Mouse (Mus musculus): ENCODE results near the gene H2afv. TPM values are rescaled to one million over a fixed set of nuclear protein-coding genes. Genes with fewer than 3 reads are reported as not detected.
A peak's percentile ranks its signal among the peaks of the same experiment; 100 is the strongest.

H2afv gene
- 746 and 786 TPM in 2 replicates for polyA plus RNA-seq (2016; fragmentation: Nextera tagmentation; extraction: Ambion mirVana)

DNA sequence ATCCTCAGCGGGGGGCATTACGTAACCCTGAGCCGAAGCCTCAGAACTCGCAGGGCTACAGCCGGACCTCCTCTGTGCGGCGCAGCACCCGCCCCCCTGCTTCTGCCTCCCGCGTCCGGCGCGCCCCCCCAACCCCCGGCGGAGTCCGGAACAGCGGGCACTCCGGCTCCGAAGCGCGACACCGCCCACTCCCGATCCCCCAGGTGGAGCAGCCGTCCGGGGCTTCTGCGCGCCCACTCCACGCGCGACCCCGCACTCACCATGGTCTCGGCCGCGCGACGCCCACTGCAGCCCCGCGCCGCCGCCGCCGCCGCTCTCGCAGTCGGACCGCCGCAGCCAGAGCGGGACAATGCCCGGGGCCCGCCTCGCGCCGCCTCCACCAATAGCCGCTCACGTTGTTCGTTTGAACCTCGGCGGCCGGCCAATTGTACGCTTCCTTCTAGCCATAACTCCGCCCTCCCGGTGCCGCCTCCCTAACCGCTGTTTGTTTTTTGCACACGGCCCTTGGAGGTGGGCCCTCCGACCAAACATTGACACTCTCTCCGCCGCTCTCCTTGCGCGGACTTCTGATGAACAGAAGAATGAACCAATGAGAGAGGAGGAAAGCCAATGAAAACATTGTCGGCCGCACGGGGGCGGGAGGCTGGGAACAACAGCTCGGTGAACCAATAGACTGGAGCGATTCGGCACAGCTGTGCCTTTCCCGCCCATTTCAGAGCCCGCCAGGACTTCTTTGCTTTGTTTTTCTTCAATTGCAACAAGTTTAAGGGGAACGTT, at the start of gene H2afv:
H2afv (minus strand) TSS at position 367 of the 777 bp plus-strand sequence.
- H3K27ac ChIP-seq (replicated peaks), result peak within 1 kb of the TSS; percentile 93
- H3K4me3 ChIP-seq, result peak within 1 kb of the TSS; percentile 71
- peaks cover 10% of the 10 kb centered on the region for H3K4me1 ChIP-seq
- under 1% methylated on average over 80 of the region's 80 CpGs for WGBS
- H3K27me3 ChIP-seq (replicated peaks; ENCODE audit: low read depth, poor library complexity, severe bottlenecking), result no peaks in the 10 kb centered on the region
- peaks cover 25% of the 10 kb centered on the region for H3K36me3 ChIP-seq (replicated peaks)
- peaks cover 3% of the 10 kb centered on the region; the same call in 1 of the 2 replicates for H3K9me3 ChIP-seq
- DNase-seq (ENCODE audit: low spot score), result peak; percentile 99

DNA sequence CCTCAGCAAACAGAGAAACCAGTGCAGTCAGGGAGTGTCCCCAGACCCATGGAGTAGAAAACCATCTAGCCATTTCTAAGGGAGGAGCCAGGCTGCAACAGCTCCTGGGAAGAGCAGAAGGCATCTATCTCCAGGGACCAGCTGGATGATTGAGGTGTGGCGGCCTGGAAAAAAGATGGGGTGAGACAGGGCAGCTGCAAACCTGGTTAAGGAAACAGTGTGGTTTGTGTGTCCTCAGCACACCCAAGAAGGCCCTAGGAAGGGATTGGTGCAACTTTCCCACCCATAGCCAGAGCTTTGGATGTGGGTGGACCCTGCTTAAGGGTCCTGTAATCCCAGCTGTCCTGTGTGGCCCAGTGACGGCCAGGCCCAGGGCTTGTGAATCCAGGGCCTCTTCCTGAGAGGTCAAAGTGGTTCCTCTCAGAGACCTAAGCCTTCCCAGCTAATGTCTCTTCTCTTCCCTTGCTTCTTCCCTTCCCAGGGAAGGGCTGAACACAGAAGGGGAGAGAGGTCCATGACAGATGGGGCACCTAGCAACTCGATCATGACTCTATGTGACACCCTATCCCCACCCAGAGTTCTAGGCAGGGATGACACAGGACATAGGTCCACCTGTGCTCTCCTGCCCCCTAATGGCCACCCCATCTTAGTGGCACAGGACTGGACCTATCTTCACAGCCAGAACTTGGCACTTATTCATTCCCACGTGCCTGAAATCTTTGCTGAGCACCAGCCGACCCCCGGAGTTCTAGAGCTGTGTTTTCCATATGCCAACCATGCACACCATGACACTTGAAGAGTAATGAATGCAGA, 45.7 kb upstream of the H2afv start:
- H3K4me3 ChIP-seq, result no peak overlapping the region
- H3K27ac ChIP-seq (replicated peaks), result no peak overlapping the region
- WGBS, result 63% methylated on average over 6 of the region's 6 CpGs
- peaks cover 5% of the 10 kb centered on the region; the same call in 1 of the 2 replicates for H3K4me1 ChIP-seq
- no peaks in the 10 kb centered on the region for H3K36me3 ChIP-seq (replicated peaks)
- peak; percentile 21 for DNase-seq (ENCODE audit: low spot score)
- H3K9me3 ChIP-seq, result no peaks in the 10 kb centered on the region
- no peaks in the 10 kb centered on the region for H3K27me3 ChIP-seq (replicated peaks; ENCODE audit: low read depth, poor library complexity, severe bottlenecking)

DNA sequence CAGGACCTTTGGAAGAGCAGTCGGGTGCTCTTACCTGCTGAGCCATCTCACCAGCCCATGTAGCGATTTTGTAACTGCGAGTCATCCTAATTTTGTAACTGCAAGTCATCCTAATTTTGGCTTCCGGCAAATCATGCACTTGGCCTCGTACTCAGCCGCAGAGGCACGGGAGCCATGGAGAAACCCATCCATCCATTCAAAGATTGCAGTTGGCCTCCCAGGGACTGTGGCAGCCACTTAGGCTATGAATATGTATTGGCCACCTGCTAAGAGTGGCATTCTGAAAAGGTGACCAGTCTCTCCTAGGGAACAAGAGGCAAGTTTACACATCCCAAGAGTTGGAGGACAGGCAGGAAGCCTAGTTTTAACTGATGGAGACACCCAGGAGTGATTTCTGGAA, 45.0 kb upstream of the H2afv start:
- no peak for DNase-seq (ENCODE audit: low spot score)
- WGBS, result 91% methylated on average over 7 of the region's 7 CpGs

DNA sequence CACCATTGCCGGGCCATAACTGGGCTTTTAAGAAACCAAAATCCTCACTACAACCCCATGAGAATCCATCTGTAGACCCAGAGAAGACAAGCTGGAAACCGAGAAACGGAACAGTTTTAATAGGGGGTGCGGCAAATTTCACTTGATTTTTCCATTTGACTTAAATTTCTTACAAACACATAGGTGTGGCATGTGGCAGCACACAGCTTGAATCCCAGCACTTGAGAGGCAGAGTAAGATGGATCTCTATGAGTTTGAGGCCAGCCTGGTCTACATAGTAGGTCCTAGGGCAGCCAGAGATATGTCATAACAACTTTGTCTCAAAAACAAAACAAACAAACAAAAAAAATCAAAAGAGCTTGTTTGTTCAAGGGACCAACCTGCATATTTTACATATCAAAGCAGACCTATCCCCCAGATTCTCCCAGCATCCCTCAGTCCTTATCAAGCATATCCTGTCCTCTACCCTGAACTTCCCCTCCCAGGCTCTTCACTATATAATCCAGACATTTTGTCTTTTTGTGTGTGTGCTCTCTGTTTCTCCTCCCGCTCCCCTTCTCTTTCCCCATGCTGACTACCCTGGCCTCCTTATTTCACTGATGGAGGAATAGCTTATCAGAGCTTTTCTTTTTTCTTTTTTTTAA, 43.9 kb upstream of the H2afv start:
- Histone ChIP-seq H3K27ac (replicated peaks) (no peak overlapping the region), H3K27me3 (replicated peaks; ENCODE audit: low read depth, poor library complexity, severe bottlenecking) (no peaks in the 10 kb centered on the region), H3K36me3 (replicated peaks) (no peaks in the 10 kb centered on the region), H3K4me1 (peaks cover 11% of the 10 kb centered on the region), H3K4me3 (no peak overlapping the region), H3K9me3 (no peaks in the 10 kb centered on the region)
- no peak for DNase-seq (ENCODE audit: low spot score)
- WGBS, result 94% methylated on average over 5 of the region's 5 CpGs

More for the DNA sequence above, 45.0 kb upstream of the H2afv start:
- H3K9me3 ChIP-seq, result no peaks in the 10 kb centered on the region
- H3K27ac ChIP-seq (replicated peaks), result no peak overlapping the region
- H3K4me3 ChIP-seq, result no peak overlapping the region
- no peaks in the 10 kb centered on the region for H3K27me3 ChIP-seq (replicated peaks; ENCODE audit: low read depth, poor library complexity, severe bottlenecking)
- H3K36me3 ChIP-seq (replicated peaks), result no peaks in the 10 kb centered on the region
- peaks cover 11% of the 10 kb centered on the region for H3K4me1 ChIP-seq

DNA sequence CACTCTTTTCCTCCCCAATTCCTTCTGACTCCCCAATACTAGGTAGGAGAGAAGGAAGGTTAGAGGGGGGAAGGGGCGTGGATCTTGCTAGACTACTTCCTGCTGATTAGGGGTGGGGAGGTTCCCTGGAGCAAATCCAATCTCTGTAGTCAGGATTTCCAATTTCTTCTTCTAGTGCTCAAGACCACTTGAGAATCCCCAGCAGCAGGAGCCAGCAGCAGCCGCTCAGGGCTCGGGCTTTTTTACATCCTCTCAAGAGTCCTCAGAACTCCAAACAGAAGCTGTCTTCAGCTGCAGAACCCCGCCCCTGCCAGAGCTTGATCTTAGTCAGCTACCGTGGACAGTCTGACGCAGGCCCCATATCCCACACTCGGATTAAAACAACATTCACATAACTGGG, 43.3 kb upstream of the H2afv start:
- Histone ChIP-seq H3K27me3 (replicated peaks; ENCODE audit: low read depth, poor library complexity, severe bottlenecking) (no peaks in the 10 kb centered on the region), H3K9me3 (no peaks in the 10 kb centered on the region), H3K4me1 (peaks cover 11% of the 10 kb centered on the region), H3K27ac (replicated peaks) (no peak overlapping the region), H3K36me3 (replicated peaks) (no peaks in the 10 kb centered on the region), H3K4me3 (no peak overlapping the region)
- 55% methylated on average over 7 of the region's 7 CpGs for WGBS
- no peak for DNase-seq (ENCODE audit: low spot score)

DNA sequence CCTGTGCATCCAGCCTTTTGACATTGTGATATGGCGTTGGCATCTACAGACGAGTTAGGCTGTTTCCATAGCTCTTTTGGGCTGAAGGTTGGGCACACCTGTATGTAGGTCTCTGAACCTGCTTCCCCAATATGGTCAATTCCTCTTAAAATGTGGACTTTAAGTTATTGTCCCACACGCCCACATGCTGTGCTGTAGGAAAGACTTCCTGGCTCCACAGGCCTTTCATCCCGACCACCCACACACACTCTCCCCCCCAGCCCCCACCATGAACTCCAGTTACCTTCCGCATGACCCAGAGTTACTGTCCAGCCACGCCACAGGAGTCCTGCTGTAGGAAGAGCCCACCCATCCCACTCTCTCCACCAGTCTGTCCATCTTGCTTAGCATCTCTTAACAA, 42.7 kb upstream of the H2afv start:
- peaks cover 11% of the 10 kb centered on the region for H3K4me1 ChIP-seq
- H3K9me3 ChIP-seq, result no peaks in the 10 kb centered on the region
- H3K27ac ChIP-seq (replicated peaks), result no peak overlapping the region
- WGBS, result 70% methylated on average over 6 of the region's 6 CpGs
- no peak overlapping the region for H3K4me3 ChIP-seq
- H3K27me3 ChIP-seq (replicated peaks; ENCODE audit: low read depth, poor library complexity, severe bottlenecking), result no peaks in the 10 kb centered on the region
- H3K36me3 ChIP-seq (replicated peaks), result no peaks in the 10 kb centered on the region
- no peak for DNase-seq (ENCODE audit: low spot score)

DNA sequence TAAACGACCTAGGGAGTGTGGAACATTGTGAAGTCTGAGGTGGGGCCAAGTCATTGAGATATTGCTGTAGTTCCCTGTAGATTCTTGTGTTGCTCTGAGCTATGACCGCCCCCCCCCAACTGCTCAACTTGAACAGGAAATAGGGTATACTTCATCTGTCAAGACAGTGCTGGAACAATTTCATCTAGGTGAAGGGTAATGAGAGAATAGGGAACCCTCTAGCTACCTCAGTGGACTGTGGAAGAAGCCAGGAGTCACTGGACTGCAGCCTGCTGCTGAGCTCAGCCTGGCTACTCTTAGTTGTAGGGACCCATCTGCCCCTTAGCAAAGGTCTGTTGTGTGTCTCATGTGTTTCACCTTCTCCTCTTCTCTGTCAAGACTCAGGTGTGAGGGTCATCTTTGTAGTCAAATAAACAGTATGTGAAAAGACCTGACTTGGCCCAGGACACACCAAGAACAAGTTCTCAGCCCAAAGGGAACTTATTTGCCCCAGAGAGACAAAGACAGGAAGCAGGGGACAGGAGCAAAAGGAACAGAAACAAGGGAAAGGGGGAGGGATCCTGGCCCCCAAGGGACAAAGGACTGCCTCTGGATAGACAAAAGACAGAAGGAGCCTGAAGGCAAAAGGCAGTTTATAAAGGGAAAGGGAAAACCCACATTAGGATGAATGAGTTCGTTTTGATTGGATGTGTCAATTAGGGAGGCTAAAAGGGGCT, 40.2 kb upstream of the H2afv start:
- H3K4me3 ChIP-seq, result no peak overlapping the region
- no peak for DNase-seq (ENCODE audit: low spot score)
- H3K36me3 ChIP-seq (replicated peaks), result no peaks in the 10 kb centered on the region
- H3K27me3 ChIP-seq (replicated peaks; ENCODE audit: low read depth, poor library complexity, severe bottlenecking), result no peaks in the 10 kb centered on the region
- WGBS, result 56% methylated on average over 3 of the region's 3 CpGs
- peaks cover 11% of the 10 kb centered on the region for H3K4me1 ChIP-seq
- no peaks in the 10 kb centered on the region for H3K9me3 ChIP-seq
- no peak overlapping the region for H3K27ac ChIP-seq (replicated peaks)

DNA sequence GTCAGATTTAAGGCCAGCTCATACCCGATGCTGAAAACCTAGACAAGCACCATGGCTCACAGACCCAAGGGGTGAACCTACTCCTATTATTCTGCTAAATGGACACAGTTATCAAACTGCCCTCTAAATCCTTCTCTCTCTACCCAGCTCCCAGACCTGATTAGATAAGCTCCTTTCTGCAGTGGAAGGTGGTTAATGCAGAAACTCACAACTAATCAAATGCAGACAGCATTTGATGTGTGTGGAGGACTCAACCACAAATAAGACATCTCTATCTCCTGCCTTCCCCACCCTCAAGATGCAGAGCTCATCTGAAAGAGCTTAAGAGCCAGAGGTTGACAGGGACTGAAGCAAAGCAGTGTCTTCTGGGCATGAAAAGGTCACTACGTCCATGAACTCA, 38.9 kb upstream of the H2afv start:
- H3K27me3 ChIP-seq (replicated peaks; ENCODE audit: low read depth, poor library complexity, severe bottlenecking), result no peaks in the 10 kb centered on the region
- no peaks in the 10 kb centered on the region for H3K36me3 ChIP-seq (replicated peaks)
- no peak overlapping the region for H3K4me3 ChIP-seq
- WGBS, result 85% methylated on average over 2 of the region's 2 CpGs
- peaks cover 11% of the 10 kb centered on the region for H3K4me1 ChIP-seq
- no peaks in the 10 kb centered on the region for H3K9me3 ChIP-seq
- H3K27ac ChIP-seq (replicated peaks), result no peak overlapping the region
- DNase-seq (ENCODE audit: low spot score), result no peak

DNA sequence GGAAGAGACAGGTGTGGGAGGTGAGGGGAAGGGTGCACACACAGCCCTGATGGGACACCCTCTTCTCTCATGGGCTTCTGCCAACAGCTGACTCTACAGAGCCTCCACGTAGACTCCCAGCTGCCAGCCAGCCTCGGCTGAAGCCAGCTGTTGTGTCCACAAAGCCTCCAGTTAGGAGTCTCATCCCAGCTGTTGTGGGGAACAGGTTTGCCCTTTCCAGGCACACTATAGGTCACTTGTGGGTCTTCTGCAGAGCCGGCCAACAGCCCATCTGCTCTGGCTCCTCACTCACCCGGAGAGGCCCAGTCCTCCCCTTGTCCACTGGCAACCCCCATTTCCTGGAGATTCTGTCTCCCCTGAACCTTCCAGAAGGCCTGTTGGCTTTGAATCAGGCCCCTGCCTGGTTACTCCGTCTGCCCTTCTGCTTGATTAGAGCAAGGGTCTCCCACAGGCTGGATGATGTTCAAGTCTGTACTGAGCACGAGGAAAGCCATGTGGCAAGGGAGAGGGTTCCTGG, 37.5 kb upstream of the H2afv start:
- 78% methylated on average over 6 of the region's 6 CpGs for WGBS
- Histone ChIP-seq H3K4me3 (no peak overlapping the region), H3K36me3 (replicated peaks) (no peaks in the 10 kb centered on the region), H3K27ac (replicated peaks) (no peak overlapping the region), H3K4me1 (peaks cover 14% of the 10 kb centered on the region), H3K27me3 (replicated peaks; ENCODE audit: low read depth, poor library complexity, severe bottlenecking) (no peaks in the 10 kb centered on the region), H3K9me3 (no peaks in the 10 kb centered on the region)
- DNase-seq (ENCODE audit: low spot score), result no peak

DNA sequence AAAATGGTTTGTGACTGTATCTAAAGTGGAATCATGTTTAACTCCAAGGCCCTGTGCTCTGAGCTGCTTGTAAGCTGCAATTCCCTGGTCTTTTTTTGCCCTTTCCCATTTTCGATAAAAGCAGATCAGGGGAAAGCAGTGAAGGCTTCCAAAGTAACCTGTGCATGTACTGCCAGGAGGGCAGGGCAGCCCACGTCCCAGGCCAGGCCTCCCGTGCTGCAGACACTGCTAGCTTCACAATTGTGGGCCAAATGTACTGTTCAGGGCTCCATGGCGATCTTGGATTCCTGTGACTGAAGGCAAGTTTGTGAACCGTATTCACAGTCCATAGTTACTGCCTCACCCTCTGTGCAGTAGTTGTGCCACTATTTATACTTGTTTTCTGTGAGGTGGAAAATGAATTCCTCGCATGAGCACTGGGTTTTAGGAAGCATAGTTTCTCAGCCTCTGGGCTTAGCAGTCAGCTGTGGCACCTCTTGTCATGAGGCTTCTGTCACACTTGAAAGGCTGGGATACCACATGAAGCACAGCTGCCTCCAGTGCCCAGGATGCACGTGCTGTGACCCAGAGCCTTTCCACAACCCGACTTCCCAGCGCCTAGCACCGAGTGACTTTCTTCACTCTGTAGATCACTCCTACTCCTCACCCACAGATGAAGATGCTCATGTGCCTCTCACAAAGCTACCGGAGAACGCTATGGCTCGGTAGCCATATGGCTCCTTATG, 36.6 kb upstream of the H2afv start:
- H3K36me3 ChIP-seq (replicated peaks), result no peaks in the 10 kb centered on the region
- no peak for DNase-seq (ENCODE audit: low spot score)
- no peak overlapping the region for H3K4me3 ChIP-seq
- no peak overlapping the region for H3K27ac ChIP-seq (replicated peaks)
- no peaks in the 10 kb centered on the region for H3K9me3 ChIP-seq
- no peaks in the 10 kb centered on the region for H3K27me3 ChIP-seq (replicated peaks; ENCODE audit: low read depth, poor library complexity, severe bottlenecking)
- WGBS, result 82% methylated on average over 13 of the region's 13 CpGs
- peaks cover 14% of the 10 kb centered on the region for H3K4me1 ChIP-seq

DNA sequence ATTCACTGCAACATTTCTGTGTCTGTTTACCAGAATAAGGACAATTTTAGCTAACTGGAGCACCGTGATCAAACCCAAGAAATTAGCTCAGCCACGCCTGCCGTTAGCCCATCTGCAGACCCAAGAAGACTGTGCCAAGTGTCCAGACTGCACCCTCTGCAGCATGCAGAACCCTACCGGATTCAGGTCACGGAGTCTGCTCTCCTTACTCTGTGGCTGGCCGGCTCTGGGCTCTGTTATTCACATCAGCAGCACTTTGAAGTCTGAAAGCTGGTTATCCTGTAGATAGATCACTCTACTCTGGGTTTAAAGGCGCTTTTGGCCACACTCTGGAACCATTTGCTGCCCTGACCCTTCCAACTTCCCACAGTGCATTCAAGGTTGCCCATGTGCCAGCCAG, 35.9 kb upstream of the H2afv start:
- H3K4me3 ChIP-seq, result no peak overlapping the region
- 76% methylated on average over 7 of the region's 7 CpGs for WGBS
- peaks cover 11% of the 10 kb centered on the region for H3K4me1 ChIP-seq
- no peak for DNase-seq (ENCODE audit: low spot score)
- no peaks in the 10 kb centered on the region for H3K9me3 ChIP-seq
- no peak overlapping the region for H3K27ac ChIP-seq (replicated peaks)
- no peaks in the 10 kb centered on the region for H3K27me3 ChIP-seq (replicated peaks; ENCODE audit: low read depth, poor library complexity, severe bottlenecking)
- no peaks in the 10 kb centered on the region for H3K36me3 ChIP-seq (replicated peaks)

Measured in embryonic facial prominence, embryonic 10.5 days (tissue).